Mouse (Mus musculus) gastrocnemius, adult 2 months (tissue): ENCODE measurements at regions not wholly inside any gene's neighbourhood (a gene's known extent, or its start where the extent isn't known, plus 50 kb on each side); places are given as distances from the start of the nearest gene placed in this dataset.

Experiments
- DNase-seq: peaks from one replicate; pipeline ENCODE4 v3.0.0; 2022
- H3K27ac ChIP-seq: fragments of 200-600 bp; 2 replicates; pipeline ENCODE4 v1.8.1; 2022; ENCODE audit warnings: mild to moderate bottlenecking
- H3K4me3 ChIP-seq: fragments of 200-600 bp; 2 replicates; pipeline ENCODE4 v1.8.1; 2022; ENCODE audit warnings: mild to moderate bottlenecking, moderate library complexity
- CTCF ChIP-seq: fragments of 200-600 bp; IDR thresholded peaks from 2 replicates; pipeline ENCODE4 v1.8.1; 2022; ENCODE audit warnings: antibody characterized with exemption, mild to moderate bottlenecking, moderate library complexity
- intact Hi-C: fragments of 180-260 bp; cut with DNase I; formaldehyde crosslinking; loops from one replicate; pipeline ENCODE4 v1.15.1; 2025

- DNase-seq = no peak
- intact Hi-C loops = no loop called here
- Histone ChIP-seq H3K4me3 (no peak overlapping the region), H3K27ac (no peak overlapping the region)
- TF ChIP-seq CTCF = no peak
Observed at GRCm38 (mm10) chr14:116771120-116771519, 154.0 kb upstream of the Gpc6 start.

DNA sequence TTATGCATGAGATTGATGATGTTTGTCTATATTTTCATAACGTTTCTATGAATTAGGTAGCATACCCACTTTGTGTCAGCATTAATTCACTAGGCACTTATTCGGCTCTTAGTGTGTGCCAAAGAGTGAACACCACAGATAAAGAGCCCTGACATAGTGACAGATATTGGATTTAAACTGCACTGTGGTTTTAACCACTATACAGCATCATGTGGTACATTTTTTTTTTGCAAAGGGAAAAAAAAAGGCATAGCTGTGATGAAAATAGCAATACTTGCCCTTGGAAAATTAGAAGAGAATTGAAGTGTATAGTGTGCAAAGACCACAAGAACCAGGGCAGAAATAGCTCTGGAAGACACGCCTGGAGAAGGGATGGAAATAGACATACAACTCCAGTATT lies 153.4 kb upstream of the Gpc6 start:
- no peak for TF ChIP-seq CTCF
- intact Hi-C loops = no loop called here
- DNase-seq = no peak
- Histone ChIP-seq H3K27ac (no peak overlapping the region), H3K4me3 (no peak overlapping the region)

GRCm38 (mm10) chr14:116779661-116780060 lies 145.5 kb upstream of the Gpc6 start:
- no peak for DNase-seq
- intact Hi-C loops = no loop called here

GRCm38 (mm10) chr14:116783840-116784239 lies 141.3 kb upstream of the Gpc6 start:
- Histone ChIP-seq H3K4me3 (no peak overlapping the region), H3K27ac (no peak overlapping the region)
- no peak for TF ChIP-seq CTCF
- DNase-seq = no peak
- intact Hi-C loops = no loop called here

More at GRCm38 (mm10) chr14:116779661-116780060, 145.5 kb upstream of the Gpc6 start:
- no peak overlapping the region for H3K27ac ChIP-seq
- TF ChIP-seq CTCF = no peak
- no peak overlapping the region for H3K4me3 ChIP-seq

DNA sequence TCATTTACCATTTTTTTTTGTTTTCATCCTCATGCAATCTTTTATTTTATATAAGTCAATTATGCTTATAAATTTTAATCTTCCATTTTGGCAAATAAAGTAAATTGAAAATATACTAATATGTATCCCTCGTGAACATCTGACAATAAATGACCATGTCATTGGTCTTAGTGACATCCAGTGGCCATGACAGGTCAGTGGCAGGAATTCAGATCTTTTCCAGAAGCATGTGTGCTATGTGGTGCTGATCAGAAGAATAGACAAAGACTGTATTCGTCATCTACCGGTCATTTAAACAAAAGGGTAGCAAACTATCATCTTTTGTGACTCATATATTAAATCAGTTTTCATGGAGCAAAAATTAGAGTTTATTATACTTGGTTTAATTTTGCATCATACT lies 118.6 kb upstream of the Gpc6 start:
- no peak for DNase-seq

GRCm38 (mm10) chr14:116808581-116808980 lies 116.5 kb upstream of the Gpc6 start:
- intact Hi-C loops = no loop called here
- DNase-seq = no peak
- TF ChIP-seq CTCF = no peak
- H3K4me3 ChIP-seq = no peak overlapping the region
- H3K27ac ChIP-seq = no peak overlapping the region

More for the DNA sequence above, 118.6 kb upstream of the Gpc6 start:
- TF ChIP-seq CTCF = no peak
- intact Hi-C loops = no loop called here
- no peak overlapping the region for H3K4me3 ChIP-seq
- no peak overlapping the region for H3K27ac ChIP-seq

GRCm38 (mm10) chr14:116810661-116811345 lies 114.3 kb upstream of the Gpc6 start:
- DNase-seq = no peak
- Histone ChIP-seq H3K27ac (no peak overlapping the region), H3K4me3 (no peak overlapping the region)
- intact Hi-C loops = no loop called here
- TF ChIP-seq CTCF = no peak

GRCm38 (mm10) chr14:116837235-116837634 lies 87.9 kb upstream of the Gpc6 start:
- TF ChIP-seq CTCF = no peak
- DNase-seq = no peak
- H3K4me3 ChIP-seq = no peak overlapping the region
- intact Hi-C loops = no loop called here
- no peak overlapping the region for H3K27ac ChIP-seq

DNA sequence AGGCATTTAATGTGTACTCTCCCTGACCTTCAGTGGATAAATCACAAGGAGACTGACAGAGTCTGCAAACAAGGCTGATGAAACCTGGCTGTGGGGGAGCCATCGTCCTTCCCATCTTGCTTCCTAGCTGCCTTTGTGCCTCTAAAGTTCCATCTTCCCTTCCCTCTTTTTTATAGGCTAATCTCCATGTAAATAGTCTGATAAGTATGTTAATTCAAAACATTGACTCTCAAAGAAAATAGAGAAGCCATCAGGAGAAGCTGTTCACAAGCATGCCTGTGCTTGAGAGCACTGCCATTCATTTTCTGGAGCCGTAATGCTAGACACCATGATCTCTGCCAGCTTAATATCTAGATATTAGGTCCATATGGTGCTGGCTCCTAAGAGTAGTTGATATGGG lies 55.7 kb upstream of the Gpc6 start:
- intact Hi-C loops = no loop called here
- no peak for DNase-seq
- no peak for TF ChIP-seq CTCF
- no peak overlapping the region for H3K4me3 ChIP-seq
- H3K27ac ChIP-seq = no peak overlapping the region

- no peak for DNase-seq
- no peak for TF ChIP-seq CTCF
- no peak overlapping the region for H3K4me3 ChIP-seq
- no peak overlapping the region for H3K27ac ChIP-seq
- intact Hi-C loops = no loop called here
Observed at GRCm38 (mm10) chr14:116869996-116870395, 55.1 kb upstream of the Gpc6 start.
